Mouse (Mus musculus) naive thymus-derived CD4-positive, alpha-beta T cell, adult 2 months (primary cell): ENCODE results near the gene Nlgn3.
A peak's percentile ranks its signal among the peaks of the same experiment; 100 is the strongest.
"Not testable (repeated sequence)": the region's sequence is repeated elsewhere in the genome, so short reads cannot be mapped to it uniquely, and the experiment has no call there.

Source experiments
- DNase-seq: peaks from one replicate; pipeline ENCODE4 v3.0.0-alpha.2; 2011; ENCODE audit warnings: low read depth

The Nlgn3 gene

DNA sequence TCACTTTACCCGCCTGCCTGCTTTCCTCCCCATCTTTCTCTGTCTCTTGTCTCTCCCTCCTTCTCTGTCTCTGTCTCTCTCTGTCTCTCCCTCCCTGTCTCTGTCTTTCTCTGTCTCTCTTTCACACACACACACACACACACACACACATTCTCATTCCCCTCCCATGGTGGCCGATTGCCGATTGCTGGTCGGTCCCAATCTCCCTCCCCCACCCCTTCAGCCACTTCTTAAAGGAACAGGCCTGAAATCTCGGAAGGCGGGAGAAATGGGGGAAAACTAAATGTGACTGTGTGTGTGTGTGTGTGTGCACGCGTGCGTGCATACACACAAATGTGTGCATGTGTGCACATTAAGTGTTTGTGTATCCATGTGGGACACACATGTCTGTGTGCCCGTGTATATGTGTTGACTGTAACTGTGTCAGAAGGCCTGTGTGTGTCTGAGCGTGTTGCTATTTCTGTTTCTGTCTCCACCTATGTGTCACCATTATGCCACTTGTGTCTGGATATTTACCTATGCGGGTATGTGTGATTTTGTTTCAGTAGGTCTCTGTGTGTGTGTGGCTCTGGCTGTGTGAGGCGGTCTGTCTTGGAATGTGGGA is 1.6 kb downstream of the Nlgn3 start:
- no peak for DNase-seq

DNA sequence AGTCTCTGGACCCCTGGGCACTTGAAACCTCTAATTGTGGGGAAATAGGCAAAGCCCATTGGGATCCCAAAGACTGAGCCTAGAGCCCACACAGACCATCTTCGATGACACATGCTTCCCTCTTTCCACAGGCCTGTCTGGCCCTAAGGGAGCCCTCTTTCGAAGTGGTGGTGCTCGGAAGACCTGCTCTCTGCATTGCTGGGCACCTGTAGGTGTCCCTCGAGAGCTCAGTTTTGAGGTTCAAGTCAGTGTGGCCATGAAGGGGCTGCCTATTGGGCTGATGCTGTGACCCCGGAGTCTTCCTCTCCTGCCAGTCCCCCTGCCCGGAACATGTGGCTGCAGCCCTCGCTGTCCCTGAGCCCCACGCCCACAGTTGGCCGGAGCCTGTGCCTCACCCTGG is 2.7 kb downstream of the Nlgn3 start:
- no peak for DNase-seq

DNA sequence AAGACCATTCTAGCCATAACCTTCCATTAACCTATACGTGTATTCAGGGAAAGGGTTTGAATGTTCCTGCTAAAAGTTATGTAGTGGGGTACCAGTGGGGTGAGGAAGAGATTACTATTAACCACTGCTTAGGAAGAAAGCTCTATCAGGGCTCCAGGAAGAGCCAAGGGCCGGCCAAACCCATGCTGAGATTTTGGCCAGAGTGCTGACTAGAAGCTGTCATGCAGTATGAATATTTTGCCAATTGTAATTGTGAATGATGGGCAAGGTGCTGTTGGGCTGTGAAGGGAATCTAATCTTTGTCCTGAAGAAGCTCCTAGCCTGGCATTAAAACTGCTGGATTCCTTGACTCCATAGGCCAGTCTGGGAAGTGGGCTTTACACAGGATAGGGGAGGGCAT is 5.7 kb downstream of the Nlgn3 start:
- no peak for DNase-seq

- no peak for DNase-seq
Measured at GRCm38 (mm10) chrX:101309299-101309698, 10.3 kb downstream of the Nlgn3 start.

GRCm38 (mm10) chrX:101313625-101314359 is 14.8 kb downstream of the Nlgn3 start:
- no peak for DNase-seq

- DNase-seq: no peak
Measured at GRCm38 (mm10) chrX:101319775-101320174, 20.8 kb downstream of the Nlgn3 start.

DNA sequence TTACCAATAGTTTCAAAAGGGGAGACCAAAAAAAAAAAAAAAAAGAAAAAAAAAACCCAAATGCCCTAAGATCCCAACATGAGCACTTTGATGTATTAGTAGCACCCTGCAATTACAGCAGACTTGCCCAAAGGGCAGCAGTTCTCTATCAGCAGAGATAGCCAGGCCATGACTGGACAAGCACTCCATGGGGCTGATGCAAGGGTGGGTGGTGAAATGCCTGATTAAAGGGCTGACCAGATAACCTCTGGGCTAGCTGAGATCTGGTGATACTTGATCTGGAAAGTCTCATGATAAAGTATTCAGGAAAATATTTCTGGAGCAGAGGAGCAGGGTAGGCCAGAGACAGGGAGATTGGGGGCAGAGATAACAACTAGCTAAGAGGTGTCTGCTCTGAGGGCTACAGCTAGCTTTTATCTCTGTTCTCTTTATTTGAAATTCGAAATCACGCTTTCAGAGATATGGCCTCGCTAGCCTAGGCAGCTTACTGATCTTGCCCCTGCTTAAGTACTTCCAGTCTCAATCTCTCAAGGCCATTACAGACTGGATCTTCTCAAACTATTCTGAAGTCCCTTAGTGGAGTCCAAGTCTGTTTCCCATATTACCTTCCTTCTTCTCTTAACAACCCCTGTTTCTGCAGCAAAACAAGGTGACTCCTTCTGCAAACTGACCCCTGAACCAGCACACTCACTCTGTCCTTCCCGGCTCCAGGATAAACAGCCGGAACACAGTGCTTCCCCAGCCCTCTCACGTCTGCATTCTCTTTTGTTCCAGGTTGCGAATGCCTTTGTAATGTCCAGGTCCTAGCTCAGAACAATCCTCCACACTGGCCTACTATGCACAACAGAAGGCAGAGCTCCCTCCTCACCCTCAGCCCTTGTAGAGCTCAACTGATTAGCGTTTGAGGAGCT is 27.3 kb downstream of the Nlgn3 start:
- no peak for DNase-seq

- DNase-seq: peak; percentile 64
Measured at GRCm38 (mm10) chrX:101329372-101330028, 30.5 kb downstream of the Nlgn3 start.

DNA sequence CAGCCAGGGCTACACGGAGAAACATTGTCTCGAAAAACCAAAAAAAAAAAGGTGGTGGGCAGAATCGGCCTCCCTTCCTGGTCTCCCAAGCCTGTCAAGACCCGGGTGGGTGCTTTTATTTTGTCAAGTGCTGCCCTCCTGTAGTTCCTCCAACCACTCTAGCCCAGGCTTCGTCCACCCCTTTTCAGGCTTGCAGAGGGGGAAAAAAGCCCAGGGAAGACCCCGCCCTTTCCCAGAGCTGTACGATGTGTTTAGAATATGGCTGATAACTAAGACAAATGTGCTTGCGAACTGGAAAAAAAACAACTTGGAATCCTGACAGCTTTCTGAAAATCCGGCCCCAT is 33.0 kb downstream of the Nlgn3 start:
- no peak for DNase-seq

DNA sequence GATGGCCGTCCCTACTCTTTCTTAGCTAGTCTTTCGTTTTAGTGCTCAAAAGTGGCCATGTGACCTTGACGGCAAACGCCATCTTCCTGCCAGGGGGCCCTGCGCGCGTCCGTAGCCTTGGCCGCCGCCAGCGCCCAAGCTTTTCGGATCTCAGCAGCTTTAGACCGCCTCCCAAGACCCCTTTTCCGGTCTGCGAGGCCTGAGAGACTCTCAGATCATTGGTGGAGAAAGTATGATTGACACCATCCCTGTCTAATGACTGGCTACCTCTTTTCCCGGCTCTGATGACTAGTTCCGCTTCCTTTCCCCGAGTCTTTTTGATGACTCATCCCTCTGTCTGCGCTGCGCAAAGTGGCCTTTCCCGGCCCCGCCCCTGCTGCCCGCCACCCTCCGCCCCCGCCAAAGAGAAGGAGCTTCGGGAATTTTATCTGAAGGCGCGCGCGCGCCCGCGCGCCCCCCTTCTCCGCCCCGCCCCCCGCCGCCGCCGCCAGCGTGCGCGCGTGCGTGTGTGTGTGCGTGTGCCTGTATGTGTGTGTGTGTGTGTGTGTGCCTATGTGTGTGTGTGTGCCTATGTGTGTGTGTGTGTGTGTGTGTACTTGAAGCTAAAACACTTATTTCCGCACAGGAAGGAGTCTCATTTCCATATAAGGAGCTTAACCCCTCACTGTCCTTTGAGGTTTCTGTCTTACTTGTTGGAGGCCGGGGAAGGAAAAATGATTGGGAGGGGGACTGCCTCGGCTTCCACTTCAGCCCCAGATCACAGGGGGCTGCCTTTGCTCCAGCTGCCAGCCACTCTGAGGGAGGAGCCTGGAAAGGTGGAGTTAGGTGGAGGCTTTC is 33.6 kb downstream of the Nlgn3 start:
- DNase-seq: peak; percentile 91

- peak; percentile 67 for DNase-seq
Measured at GRCm38 (mm10) chrX:101334606-101335005, 35.6 kb downstream of the Nlgn3 start.

DNA sequence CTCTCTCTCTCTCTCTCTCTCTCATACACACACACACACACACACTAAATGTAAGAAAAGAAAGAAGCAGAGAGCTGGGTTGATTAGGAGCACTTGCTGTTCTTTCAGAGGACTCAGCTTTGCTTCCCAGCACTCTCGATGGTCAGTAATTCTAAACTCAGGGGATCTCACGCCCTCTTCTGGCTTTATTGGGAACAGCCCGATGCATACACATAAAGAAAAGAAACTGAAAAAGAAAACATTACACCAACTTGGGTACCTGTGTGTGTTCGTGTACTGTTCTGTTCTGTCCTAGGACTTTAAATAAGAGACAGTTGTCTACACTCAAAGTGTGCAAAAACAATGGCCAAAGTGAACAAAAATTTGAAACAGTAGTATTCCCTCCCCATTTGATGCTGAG is 39.7 kb downstream of the Nlgn3 start:
- no peak for DNase-seq

DNA sequence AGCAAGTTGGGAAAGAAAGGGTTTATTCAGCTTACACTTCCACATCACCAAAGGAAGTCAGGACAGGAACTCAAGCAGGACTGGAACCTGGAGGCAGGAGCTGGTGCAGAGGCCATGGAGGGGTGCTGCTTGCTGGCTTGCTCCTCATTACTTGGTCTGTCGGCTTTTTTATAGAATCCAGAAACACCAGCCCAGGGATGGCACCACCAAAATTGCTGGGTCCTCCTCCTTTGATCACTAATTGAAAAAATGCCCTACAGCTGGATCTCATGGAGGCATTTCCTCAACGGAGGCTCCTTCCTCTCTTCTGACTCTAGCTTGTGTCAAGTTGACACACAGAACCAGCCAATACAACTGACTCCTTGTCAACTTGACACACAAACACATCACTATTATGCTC is 43.9 kb downstream of the Nlgn3 start:
- not testable (repeated sequence) for DNase-seq

GRCm38 (mm10) chrX:101345456-101345855 is 46.5 kb downstream of the Nlgn3 start:
- no peak for DNase-seq

- DNase-seq: no peak
Measured at GRCm38 (mm10) chrX:101346475-101346874, 47.5 kb downstream of the Nlgn3 start.

GRCm38 (mm10) chrX:101351188-101351587 is 52.2 kb downstream of the Nlgn3 start:
- no peak for DNase-seq

DNA sequence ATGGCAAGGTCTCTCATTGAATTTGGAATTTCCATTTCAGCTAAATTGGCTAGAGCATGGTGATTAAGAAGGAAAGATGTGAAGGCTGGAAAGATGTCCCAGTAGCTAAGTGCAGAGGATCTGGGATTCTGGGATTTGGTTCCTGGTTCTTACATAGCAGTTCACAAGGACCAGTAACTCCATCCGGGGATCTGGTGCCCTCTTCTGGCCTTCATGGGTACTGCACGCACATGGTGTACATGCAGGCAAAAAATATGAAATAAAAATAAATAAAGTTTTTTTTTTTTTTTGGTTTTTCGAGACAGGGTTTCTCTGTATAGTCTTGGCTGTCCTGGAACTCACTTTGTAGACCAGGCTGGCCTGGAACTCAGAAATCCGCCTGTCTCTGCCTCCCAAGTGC is 59.9 kb downstream of the Nlgn3 start:
- DNase-seq: peak; percentile 19

DNA sequence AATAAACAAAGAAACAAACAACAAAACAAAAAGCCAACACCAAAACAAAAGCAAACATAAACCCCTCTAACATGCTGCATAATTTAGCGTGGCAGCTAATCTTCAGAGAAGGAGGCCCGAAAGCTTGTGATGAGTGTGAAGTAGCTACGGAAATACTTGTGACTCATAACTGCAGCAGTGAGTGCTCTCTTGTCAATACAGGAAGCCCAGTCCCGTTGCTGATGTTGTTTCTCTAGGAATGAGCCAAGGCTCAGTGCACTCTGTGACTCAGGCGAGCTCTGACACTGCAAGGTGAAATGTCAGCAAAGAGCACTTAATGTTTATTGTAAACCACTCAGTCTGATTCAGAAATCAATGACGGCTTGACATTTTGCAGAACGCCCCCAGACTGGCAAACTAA is 70.0 kb downstream of the Nlgn3 start:
- DNase-seq: no peak

DNA sequence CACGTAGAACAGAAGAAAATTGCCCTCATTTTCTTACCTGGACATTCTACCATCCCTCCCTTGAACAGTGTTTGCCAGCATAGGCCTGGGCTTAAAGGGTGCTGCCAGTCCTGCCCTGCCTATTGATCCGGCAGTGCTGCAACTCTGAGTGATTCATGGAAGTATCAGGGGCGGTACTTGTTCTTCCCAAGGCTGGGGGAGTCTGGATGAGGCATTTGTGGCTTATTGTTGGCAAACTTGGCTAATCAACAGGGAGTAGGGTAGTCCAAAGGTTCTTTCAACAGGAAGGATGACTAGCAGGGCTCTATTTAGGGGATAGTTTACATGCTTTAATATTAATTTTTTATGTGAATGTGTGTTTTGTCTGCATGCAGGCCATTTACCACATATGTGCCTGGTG is 71.6 kb downstream of the Nlgn3 start:
- no peak for DNase-seq

DNA sequence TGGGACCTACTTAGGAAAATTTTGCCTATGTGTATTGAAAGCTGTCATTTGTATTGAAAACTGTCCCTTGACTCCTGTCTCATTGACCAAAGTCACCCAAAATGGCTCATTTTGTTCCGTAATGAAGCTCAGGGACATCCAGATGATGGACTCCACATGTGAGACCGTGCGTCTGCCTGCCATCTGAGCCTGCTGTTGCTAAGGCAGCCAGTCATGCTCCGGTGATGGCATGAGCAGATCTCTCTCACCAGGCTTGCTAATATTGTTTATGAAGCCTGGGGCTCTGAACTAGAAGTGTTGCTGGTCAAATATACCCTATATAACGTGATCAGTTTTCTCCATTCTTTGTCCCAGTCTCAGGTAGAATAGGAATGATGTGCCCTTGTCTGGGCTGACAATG is 74.0 kb downstream of the Nlgn3 start:
- DNase-seq: no peak
